Mouse (Mus musculus) liver, embryonic 16.5 days (tissue): ENCODE data around the gene Kansl2. TPM values are rescaled to one million over a fixed set of nuclear protein-coding genes. Genes with fewer than 3 reads are reported as not detected.

ENCODE experiments used
- ATAC-seq: fragments of 200-750 bp; cut with Nextera tagmentation; 2 replicates; pipeline ENCODE4 v1.8.0; 2017; ENCODE audit warnings: low read depth, mild to moderate bottlenecking, moderate number of reproducible peaks, moderate library complexity
- H3K27ac ChIP-seq: fragments of 300-500 bp; sonication (generic); 2 replicates; pipeline ENCODE4 v1.5.1; 2014; ENCODE audit warnings: mild to moderate bottlenecking, low read length
- H3K27me3 ChIP-seq: fragments of 300-500 bp; sonication (generic); 2 replicates; pipeline ENCODE4 v1.6.1; 2014; ENCODE audit warnings: low read depth, low read length, mixed read lengths; ENCODE audit not compliant: control insufficient read depth, insufficient read depth
- H3K36me3 ChIP-seq: fragments of 300-500 bp; sonication (generic); 2 replicates; pipeline ENCODE4 v1.6.1; 2014; ENCODE audit warnings: mild to moderate bottlenecking; ENCODE audit not compliant: control insufficient read depth, insufficient read depth
- H3K4me1 ChIP-seq: fragments of 300-500 bp; sonication (generic); 2 replicates; pipeline ENCODE4 v1.6.1; 2014; ENCODE audit warnings: low read depth, low read length, mixed read lengths; ENCODE audit not compliant: control insufficient read depth
- H3K4me2 ChIP-seq: fragments of 300-500 bp; sonication (generic); 2 replicates; pipeline ENCODE4 v1.6.1; 2014; ENCODE audit warnings: low read depth, low read length, mixed read lengths
- H3K4me3 ChIP-seq: fragments of 300-500 bp; sonication (generic); 2 replicates; pipeline ENCODE4 v1.5.1; 2014; ENCODE audit warnings: low read depth, mild to moderate bottlenecking, low read length
- H3K9ac ChIP-seq: fragments of 300-500 bp; sonication (generic); 2 replicates; pipeline ENCODE4 v1.6.1; 2014; ENCODE audit warnings: low read depth, low read length
- H3K9me3 ChIP-seq: fragments of 300-500 bp; sonication (generic); replicated peaks from 2 replicates; pipeline ENCODE4 v1.6.1; 2016; ENCODE audit warnings: low read length; ENCODE audit not compliant: control insufficient read depth
- WGBS: fragments of 180-500 bp; shearing (Covaris S2); extraction: QIAGEN DNeasy Blood & Tissue Kit; methylation state at CpG from one replicate; pipeline ENCODE4 v1.1.7; 2014; ENCODE audit not compliant: insufficient replicate concordance; 5-methylcytosine and 5-hydroxymethylcytosine counted together
- polyA plus RNA-seq: library from polyadenylated mRNA; unstranded; fragments of >200 nt; fragmentation: Nextera tagmentation; extraction: Ambion mirVana; gene quantifications from 2 replicates; pipeline ENCODE4 v1.2.1, GENCODE M21; 2015

The Kansl2 gene
- polyA plus RNA-seq, 1 experiment from 2014 or later, result 28.5 TPM

- no peak overlapping the region for H3K4me2 ChIP-seq
- ATAC-seq, result no peak
Observed at GRCm38 (mm10) chr15:98543341-98543740, 9.3 kb upstream of the Kansl2 start.

GRCm38 (mm10) chr15:98541064-98541463 is 7.0 kb upstream of the Kansl2 start:
- Histone ChIP-seq H3K36me3 (peaks cover 38% of the 10 kb centered on the region), H3K4me1 (no peaks in the 10 kb centered on the region)
- WGBS, result 32% methylated on average over 6 of the region's 6 CpGs

More at GRCm38 (mm10) chr15:98543341-98543740, 9.3 kb upstream of the Kansl2 start:
- H3K27me3 ChIP-seq, result no peaks in the 10 kb centered on the region
- no peak overlapping the region for H3K9ac ChIP-seq
- no peak overlapping the region for H3K4me3 ChIP-seq
- H3K27ac ChIP-seq, result no peak overlapping the region
- no peaks in the 10 kb centered on the region for H3K9me3 ChIP-seq
- 91% methylated on average over 4 of the region's 4 CpGs for WGBS
- H3K4me1 ChIP-seq, result no peaks in the 10 kb centered on the region
- H3K36me3 ChIP-seq, result peaks cover 58% of the 10 kb centered on the region

GRCm38 (mm10) chr15:98537923-98538322 is 3.9 kb upstream of the Kansl2 start:
- 78% methylated on average over 4 of the region's 4 CpGs for WGBS

More at GRCm38 (mm10) chr15:98541064-98541463, 7.0 kb upstream of the Kansl2 start:
- Histone ChIP-seq H3K4me2 (no peak overlapping the region), H3K27me3 (no peaks in the 10 kb centered on the region), H3K9me3 (no peaks in the 10 kb centered on the region), H3K27ac (no peak overlapping the region), H3K9ac (no peak overlapping the region), H3K4me3 (no peak overlapping the region)
- no peak for ATAC-seq

GRCm38 (mm10) chr15:98536828-98537510 is 2.9 kb upstream of the Kansl2 start:
- H3K4me3 ChIP-seq, result no peak overlapping the region
- H3K27me3 ChIP-seq, result no peaks in the 10 kb centered on the region
- peaks cover 9% of the 10 kb centered on the region for H3K36me3 ChIP-seq
- no peak overlapping the region for H3K27ac ChIP-seq
- ATAC-seq, result no peak
- no peak overlapping the region for H3K9ac ChIP-seq
- H3K9me3 ChIP-seq, result no peaks in the 10 kb centered on the region
- 81% methylated on average over 8 of the region's 8 CpGs for WGBS
- H3K4me2 ChIP-seq, result no peak overlapping the region
- H3K4me1 ChIP-seq, result peaks cover 10% of the 10 kb centered on the region

More at GRCm38 (mm10) chr15:98537923-98538322, 3.9 kb upstream of the Kansl2 start:
- ATAC-seq, result no peak
- H3K9me3 ChIP-seq, result no peaks in the 10 kb centered on the region
- H3K4me1 ChIP-seq, result peaks cover 2% of the 10 kb centered on the region
- H3K4me3 ChIP-seq, result no peak overlapping the region
- H3K27me3 ChIP-seq, result no peaks in the 10 kb centered on the region
- no peak overlapping the region for H3K27ac ChIP-seq
- no peak overlapping the region for H3K9ac ChIP-seq
- H3K36me3 ChIP-seq, result peaks cover 14% of the 10 kb centered on the region
- no peak overlapping the region for H3K4me2 ChIP-seq

- no peak for ATAC-seq
Observed at GRCm38 (mm10) chr15:98535921-98536320, 1.9 kb upstream of the Kansl2 start.

GRCm38 (mm10) chr15:98533035-98533531 is 981 bp downstream of the Kansl2 start:
- Histone ChIP-seq H3K4me2 (peak overlapping the region; percentile 77), H3K4me3 (peak overlapping the region; percentile 89), H3K9ac (peak overlapping the region; percentile 91), H3K27ac (peak overlapping the region; percentile 97), H3K9me3 (no peaks in the 10 kb centered on the region), H3K4me1 (peaks cover 12% of the 10 kb centered on the region), H3K27me3 (no peaks in the 10 kb centered on the region), H3K36me3 (peaks cover 26% of the 10 kb centered on the region)
- WGBS, result under 1% methylated on average over 18 of the region's 18 CpGs
- no peak for ATAC-seq

More at GRCm38 (mm10) chr15:98535921-98536320, 1.9 kb upstream of the Kansl2 start:
- no peak overlapping the region for H3K4me2 ChIP-seq
- no peak overlapping the region for H3K9ac ChIP-seq
- no peak overlapping the region for H3K27ac ChIP-seq
- 65% methylated on average over 4 of the region's 4 CpGs for WGBS
- peaks cover 12% of the 10 kb centered on the region for H3K4me1 ChIP-seq
- peaks cover 12% of the 10 kb centered on the region for H3K36me3 ChIP-seq
- no peaks in the 10 kb centered on the region for H3K27me3 ChIP-seq
- no peaks in the 10 kb centered on the region for H3K9me3 ChIP-seq
- H3K4me3 ChIP-seq, result no peak overlapping the region

- Histone ChIP-seq H3K27ac (no peak overlapping the region), H3K4me3 (peak overlapping the region; percentile 89), H3K36me3 (peaks cover 34% of the 10 kb centered on the region), H3K9ac (peak overlapping the region; percentile 91), H3K27me3 (no peaks in the 10 kb centered on the region), H3K9me3 (no peaks in the 10 kb centered on the region), H3K4me2 (peak overlapping the region; percentile 77), H3K4me1 (peaks cover 12% of the 10 kb centered on the region)
- 21% methylated on average over 5 of the region's 5 CpGs for whole genome bisulfite sequencing
- ATAC-seq, result no peak
Observed at GRCm38 (mm10) chr15:98532281-98532680, 1.8 kb downstream of the Kansl2 start.

- no peak for ATAC-seq
- Histone ChIP-seq H3K4me3 (no peak overlapping the region), H3K4me2 (no peak overlapping the region), H3K27me3 (no peaks in the 10 kb centered on the region), H3K9me3 (no peaks in the 10 kb centered on the region), H3K4me1 (peaks cover 20% of the 10 kb centered on the region), H3K36me3 (peaks cover 54% of the 10 kb centered on the region), H3K27ac (no peak overlapping the region), H3K9ac (no peak overlapping the region)
- 82% methylated on average over 5 of the region's 5 CpGs for WGBS
Observed at GRCm38 (mm10) chr15:98528066-98528563, 5.9 kb downstream of the Kansl2 start.
